Mouse (Mus musculus) embryonic fibroblast, embryonic 13.5 days (primary cell): ENCODE results near the gene Lhx2. TPM values are rescaled to one million over a fixed set of nuclear protein-coding genes. Genes with fewer than 3 reads are reported as not detected.

Experiments
- H3K27ac ChIP-seq: 2 replicates; pipeline ENCODE4 v1.5.1; 2012; ENCODE audit warnings: low read length, control low read depth, inconsistent platforms; ENCODE audit not compliant: insufficient read depth
- H3K4me1 ChIP-seq: 2 replicates; pipeline ENCODE4 v1.6.1; 2011; ENCODE audit warnings: low read length; ENCODE audit not compliant: control insufficient read depth, insufficient read depth
- H3K4me3 ChIP-seq: 2 replicates; pipeline ENCODE4 v1.5.1; 2011; ENCODE audit warnings: mild to moderate bottlenecking, control low read depth, low read length; ENCODE audit not compliant: insufficient read depth
- CTCF ChIP-seq: IDR thresholded peaks from 2 replicates; pipeline ENCODE4 v1.5.1; 2011; ENCODE audit warnings: mild to moderate bottlenecking, control low read depth, low read length, moderate library complexity, borderline replicate concordance; ENCODE audit not compliant: insufficient read depth
- POLR2A ChIP-seq: IDR thresholded peaks from 2 replicates; pipeline ENCODE4 v1.6.1; 2011; ENCODE audit warnings: low read depth, mild to moderate bottlenecking, control low read depth, low read length, moderate library complexity
- polyA plus RNA-seq: library from polyadenylated mRNA; stranded (reverse); fragments of >200 nt; gene quantifications from 2 replicates; pipeline ENCODE4 v1.2.4, GENCODE M21; 2011; ENCODE audit warnings: low read depth; ENCODE audit not compliant: missing spikeins, insufficient read length

Lhx2 gene
- polyA plus RNA-seq, 1 experiment, result 1.0 TPM

DNA sequence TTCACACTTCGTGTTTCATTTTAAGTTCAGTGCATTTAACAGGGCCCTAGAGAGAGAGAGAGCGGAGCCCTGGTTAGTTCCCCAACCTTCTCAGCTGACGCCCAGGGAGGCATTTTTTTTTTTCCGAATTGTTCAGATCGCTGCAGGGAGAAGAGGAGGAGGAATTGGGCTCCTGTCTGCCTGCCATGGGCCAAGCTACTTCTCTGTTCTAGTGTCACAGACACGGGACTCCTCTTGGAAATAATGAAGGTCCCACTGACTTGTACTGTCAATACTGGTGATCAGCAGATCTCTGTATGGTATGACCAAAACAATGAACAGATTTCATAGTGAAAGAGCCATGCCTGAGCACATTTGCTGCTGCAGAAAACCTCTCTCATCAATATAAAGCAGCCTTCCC, 7.3 kb downstream of the Lhx2 start:
- peaks cover 3% of the 10 kb centered on the region; the same call in 1 of the 2 replicates for H3K4me1 ChIP-seq
- no peak overlapping the region for H3K27ac ChIP-seq
- H3K4me3 ChIP-seq, result no peak overlapping the region
- TF ChIP-seq POLR2A, result no peak
- no peak for TF ChIP-seq CTCF

DNA sequence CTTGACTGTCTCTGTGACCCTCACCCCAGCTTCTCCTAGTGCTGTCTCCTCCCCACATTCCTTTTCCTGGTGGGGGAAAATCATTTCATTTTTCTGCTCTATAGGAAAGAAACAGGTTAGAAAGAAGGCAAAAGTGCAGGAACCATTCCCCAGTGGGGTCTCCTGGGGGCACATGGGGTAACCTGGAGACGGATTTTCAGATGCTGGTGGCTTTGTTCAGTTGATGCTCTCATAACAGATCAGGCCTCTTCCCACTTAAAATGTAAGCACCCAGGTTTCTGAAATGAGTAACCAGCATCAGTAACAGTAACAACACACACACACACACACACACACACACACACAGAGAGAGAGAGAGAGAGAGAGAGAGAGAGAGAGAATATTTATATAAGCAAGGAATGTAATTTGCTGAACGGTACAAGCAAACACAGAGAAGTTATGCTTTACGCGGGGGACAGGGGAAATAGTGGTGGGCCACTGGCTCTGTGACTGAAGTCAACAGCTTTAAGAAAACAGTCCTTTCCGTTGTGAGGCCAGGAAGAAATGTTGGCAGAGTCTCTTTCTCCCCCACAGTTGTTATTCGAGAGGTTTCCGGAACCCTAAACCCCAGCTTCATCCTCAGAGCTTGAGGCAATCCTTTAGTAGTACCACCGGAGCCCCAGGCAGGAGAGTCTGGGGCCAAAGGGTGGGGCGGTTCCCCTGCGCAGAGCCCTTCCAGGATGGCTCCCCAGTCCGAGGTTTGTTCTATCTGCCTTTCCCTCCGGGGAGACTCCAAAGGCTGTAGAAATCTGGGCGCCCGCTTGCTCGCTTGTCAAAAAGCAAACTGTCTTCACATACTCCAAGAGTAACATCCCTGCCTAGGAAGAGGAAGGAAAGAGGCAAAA, 8.0 kb downstream of the Lhx2 start:
- TF ChIP-seq CTCF (no peak), POLR2A (no peak)
- Histone ChIP-seq H3K4me1 (peaks cover 3% of the 10 kb centered on the region; the same call in 1 of the 2 replicates), H3K4me3 (no peak overlapping the region), H3K27ac (no peak overlapping the region)

- Histone ChIP-seq H3K4me3 (no peak overlapping the region), H3K4me1 (peaks cover 3% of the 10 kb centered on the region; the same call in 1 of the 2 replicates), H3K27ac (no peak overlapping the region)
- TF ChIP-seq CTCF (no peak), POLR2A (no peak)
Observed at GRCm38 (mm10) chr2:38347811-38348551, 8.9 kb downstream of the Lhx2 start.

DNA sequence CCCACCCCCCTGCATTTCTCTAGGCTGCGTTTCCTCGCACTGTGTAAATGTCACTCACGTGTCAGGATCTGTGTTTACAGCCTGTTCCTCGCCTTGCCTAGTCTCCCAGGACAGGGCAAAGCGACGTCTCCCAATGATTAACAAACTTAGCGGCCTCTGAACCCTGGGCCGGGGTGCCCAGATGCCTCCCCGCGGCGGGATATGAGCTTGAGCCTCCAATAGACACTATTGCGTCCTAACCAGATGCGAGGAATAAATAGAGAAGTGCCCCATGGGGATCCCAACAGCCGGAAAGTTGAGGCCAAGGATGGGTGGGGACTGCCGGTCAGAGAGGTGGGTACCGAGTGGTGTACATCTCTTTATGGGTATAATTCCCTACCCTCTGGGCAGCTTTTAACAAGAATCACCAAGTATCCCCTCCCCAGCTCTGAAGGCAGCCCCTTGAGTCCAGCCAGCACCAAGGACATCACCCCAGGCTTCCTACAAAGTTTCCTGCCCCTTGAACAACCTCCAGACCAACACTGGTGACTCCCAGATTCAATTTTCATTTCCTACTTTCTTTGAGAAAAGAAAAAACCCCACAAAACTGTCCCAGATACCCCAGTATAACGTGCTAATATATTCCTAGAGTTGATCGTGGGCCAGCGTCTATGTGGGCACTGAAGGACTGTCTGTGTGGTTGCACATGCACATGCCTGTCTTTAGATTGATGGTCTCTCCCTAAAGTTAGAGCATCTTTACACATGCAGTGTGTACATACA, 9.8 kb downstream of the Lhx2 start:
- H3K27ac ChIP-seq, result no peak overlapping the region
- no peak overlapping the region for H3K4me3 ChIP-seq
- H3K4me1 ChIP-seq, result peaks cover 3% of the 10 kb centered on the region; the same call in 1 of the 2 replicates
- TF ChIP-seq CTCF (no peak), POLR2A (no peak)

DNA sequence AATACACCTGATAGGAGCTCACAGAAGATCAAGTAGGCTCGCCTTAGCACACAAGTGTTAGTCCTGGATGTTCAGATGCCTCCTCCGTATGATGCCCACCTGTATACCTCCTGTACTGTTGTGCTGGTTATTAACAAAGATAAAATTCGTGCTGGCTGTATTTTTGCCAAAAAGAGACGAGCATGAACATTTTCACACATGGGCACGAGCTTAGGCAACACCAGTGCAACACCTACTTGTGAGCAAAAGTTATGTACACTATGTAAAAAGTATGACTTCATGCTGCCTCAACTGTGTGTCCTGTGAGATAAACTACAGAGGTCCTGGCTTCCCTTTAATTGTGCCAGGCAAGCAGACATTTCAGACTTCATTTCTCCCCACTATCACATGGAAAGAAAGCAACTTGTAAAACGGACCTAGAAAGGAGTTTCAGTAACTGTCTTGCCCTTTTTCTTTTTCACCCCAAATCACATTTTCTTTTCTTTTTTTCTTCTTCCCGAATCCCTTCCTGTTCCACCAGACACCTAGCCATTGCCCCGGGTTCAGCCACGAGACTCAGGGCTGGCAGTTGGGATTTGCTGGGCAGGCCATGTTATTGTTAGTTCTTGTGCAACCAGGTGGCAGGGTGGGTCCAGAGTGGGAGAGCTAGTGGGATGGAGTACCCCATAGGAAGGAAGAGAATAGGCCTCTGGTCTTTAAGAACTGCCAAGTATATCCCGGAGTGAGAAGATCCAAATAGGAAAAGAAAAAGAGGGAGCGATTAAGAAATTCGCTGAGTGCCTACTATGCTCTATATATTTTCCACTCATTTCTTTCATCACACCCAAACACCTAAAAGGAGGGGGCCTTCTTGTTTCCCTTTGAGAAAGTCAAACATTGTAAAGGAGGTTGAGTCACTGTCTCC, 10.6 kb downstream of the Lhx2 start:
- Histone ChIP-seq H3K4me1 (peaks cover 3% of the 10 kb centered on the region; the same call in 1 of the 2 replicates), H3K27ac (no peak overlapping the region), H3K4me3 (no peak overlapping the region)
- TF ChIP-seq CTCF (no peak), POLR2A (no peak)

DNA sequence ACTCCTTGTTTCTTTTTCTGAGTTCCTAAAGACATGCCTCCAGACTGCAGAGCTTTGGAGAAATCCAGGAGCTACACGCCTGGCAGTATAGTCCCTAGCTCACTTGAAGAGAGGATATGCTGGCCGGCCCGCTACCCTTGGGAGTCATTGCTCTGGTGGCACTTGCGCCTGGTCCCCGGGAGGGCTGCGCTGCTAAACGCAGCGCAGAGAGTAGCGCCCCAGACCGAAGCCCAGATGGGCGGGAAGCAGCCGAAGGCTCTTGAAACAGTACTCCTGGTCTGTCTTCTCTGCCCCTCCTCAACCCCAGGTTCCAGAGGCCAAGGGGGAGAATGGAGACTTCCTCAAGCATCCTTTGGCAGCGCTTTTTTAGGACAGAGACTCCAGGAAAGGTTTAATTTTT, 11.3 kb downstream of the Lhx2 start:
- Histone ChIP-seq H3K4me3 (peak overlapping the region; percentile 3; the same call in 1 of the 2 replicates), H3K4me1 (peaks cover 3% of the 10 kb centered on the region; the same call in 1 of the 2 replicates), H3K27ac (no peak overlapping the region)
- TF ChIP-seq CTCF, result no peak
- TF ChIP-seq POLR2A, result no peak

- Histone ChIP-seq H3K27ac (no peak overlapping the region), H3K4me1 (peaks cover 3% of the 10 kb centered on the region; the same call in 1 of the 2 replicates), H3K4me3 (peak overlapping the region; percentile 32)
- TF ChIP-seq POLR2A (no peak), CTCF (no peak)
Observed at GRCm38 (mm10) chr2:38350796-38351195, 11.7 kb downstream of the Lhx2 start.

DNA sequence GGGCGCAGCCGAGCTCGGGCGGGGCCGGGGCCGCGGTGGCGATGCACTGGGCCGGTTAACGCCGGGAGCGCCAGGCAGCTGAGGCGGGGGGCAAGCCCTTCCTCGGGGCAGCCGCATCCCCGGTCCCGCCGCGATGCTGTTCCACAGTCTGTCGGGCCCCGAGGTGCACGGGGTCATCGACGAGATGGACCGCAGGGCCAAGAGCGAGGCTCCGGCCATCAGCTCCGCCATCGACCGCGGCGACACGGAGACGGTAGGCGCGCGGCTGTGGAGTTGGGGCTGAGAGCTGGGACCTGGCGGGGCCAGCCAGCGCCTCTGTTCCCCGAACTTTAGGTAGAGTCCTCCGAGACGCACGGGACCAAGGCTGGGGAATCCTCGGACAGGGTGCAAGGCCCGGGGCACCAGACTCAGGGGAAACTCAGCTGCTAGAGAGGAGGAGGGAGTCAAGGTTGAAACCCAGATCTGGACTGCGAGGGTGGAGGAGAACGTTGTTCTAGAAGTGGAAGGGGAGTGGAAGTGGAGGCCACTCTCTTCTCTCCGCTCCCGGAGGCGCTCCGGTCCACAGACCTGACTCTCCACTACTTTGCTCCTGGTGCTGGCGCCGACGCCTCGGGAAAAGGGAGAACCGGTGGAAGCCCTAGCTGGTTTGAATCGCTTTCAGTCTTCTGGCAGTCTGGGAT, 12.7 kb downstream of the Lhx2 start:
- Histone ChIP-seq H3K4me3 (peak overlapping the region; percentile 3; the same call in 1 of the 2 replicates), H3K27ac (no peak overlapping the region), H3K4me1 (peaks cover 3% of the 10 kb centered on the region; the same call in 1 of the 2 replicates)
- TF ChIP-seq CTCF (no peak), POLR2A (no peak)

GRCm38 (mm10) chr2:38352321-38353007, 13.4 kb downstream of the Lhx2 start:
- Histone ChIP-seq H3K4me1 (peaks cover 3% of the 10 kb centered on the region; the same call in 1 of the 2 replicates), H3K4me3 (no peak overlapping the region), H3K27ac (no peak overlapping the region)
- no peak for TF ChIP-seq POLR2A
- TF ChIP-seq CTCF, result no peak
